Mouse (Mus musculus) liver, adult 2 months (tissue): ENCODE measurements around the gene Cyp26c1.

Source experiments
- CTCF ChIP-seq: fragments of 200-500 bp; IDR thresholded peaks from 2 replicates; pipeline ENCODE4 v1.5.1; 2011; ENCODE audit warnings: low read depth, low read length, control low read depth
- POLR2A ChIP-seq: fragments of 200-500 bp; IDR thresholded peaks from 2 replicates; pipeline ENCODE4 v1.6.1; 2011; ENCODE audit warnings: low read length, control low read depth; ENCODE audit not compliant: insufficient read depth; ENCODE audit errors: extremely low read depth

DNA sequence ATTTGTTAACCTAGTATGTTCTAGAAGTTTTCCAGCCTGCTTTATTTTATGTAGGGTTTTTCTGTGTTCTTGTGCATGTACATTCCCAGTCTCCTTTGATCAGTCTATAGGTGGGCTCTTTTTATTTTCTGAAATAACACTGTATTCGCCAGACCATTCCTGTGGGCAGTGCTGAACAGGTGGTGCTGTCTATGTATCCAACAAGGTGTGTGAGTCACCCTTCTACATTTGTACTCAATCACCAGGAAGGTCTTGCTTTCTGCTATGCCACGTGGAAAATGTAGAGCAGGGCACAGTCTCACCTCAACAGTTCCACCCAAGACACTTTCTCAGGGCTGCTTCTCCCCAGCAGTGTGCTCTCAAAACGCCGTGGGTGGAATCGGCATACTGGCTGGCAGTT is 16.7 kb upstream of the Cyp26c1 start:
- TF ChIP-seq CTCF (no peak), POLR2A (no peak)
